In the genomic region with DNA sequence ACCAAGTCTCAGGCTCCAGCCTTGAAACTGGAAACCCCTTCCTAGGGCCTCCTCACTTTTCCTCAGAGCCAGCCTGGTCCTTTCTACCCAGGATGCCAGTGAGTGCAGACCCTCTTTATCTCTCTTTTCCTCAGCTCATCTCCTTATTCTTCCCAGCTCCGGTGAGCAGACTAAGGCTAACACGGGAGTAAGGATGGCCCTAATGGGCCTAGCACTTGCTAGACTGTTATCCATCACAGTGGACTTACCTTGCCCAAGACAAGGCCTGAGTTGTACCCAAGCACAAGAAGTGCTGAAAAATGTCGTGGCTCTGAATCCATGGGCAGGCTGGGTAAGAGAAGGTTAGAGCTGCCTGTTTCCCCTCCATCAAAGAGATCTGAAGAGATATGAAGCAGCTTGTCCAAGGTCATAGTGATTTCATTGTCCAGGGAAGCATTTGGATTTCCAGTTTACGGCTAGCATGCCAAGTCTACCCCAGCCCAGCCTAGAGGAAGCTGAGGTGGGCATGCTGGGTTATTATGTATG, we compare ENCODE assay signal across 8 mouse cellular contexts. TPM values are rescaled to one million over a fixed set of nuclear protein-coding genes. Genes with fewer than 3 reads are reported as not detected.
A peak's percentile ranks its signal among the peaks of the same experiment; 100 is the strongest.
DNase-seq lines count a peak whose midpoint lies in the region; ATAC-seq and TF ChIP-seq lines count a peak whose summit lies in the region.

No protein-coding gene starts in this region.

- H3K4me2 ChIP-seq in embryonic facial prominence, embryonic 15.5 days (replicated peaks), result peak overlapping the region; percentile 91
- peak overlapping the region; percentile 81 for H3K4me2 ChIP-seq in intestine, embryonic 16.5 days (ENCODE audit: low read depth, low read length)
- peak overlapping the region; percentile 96 for H3K4me2 ChIP-seq in neural tube, embryonic 13.5 days

- H3K79me2 ChIP-seq in liver, adult 2 months (ENCODE audit: control insufficient read depth, insufficient read depth, low read length), result peaks cover 53% of the 10 kb centered on the region

- whole genome bisulfite sequencing in liver, adult 2 months, result 11% methylated on average over 4 of the region's 4 CpGs
- 50% methylated on average over 4 of the region's 4 CpGs for WGBS in embryonic facial prominence, embryonic 15.5 days
- 42% methylated on average over 4 of the region's 4 CpGs for WGBS in intestine, embryonic 16.5 days
- WGBS in neural tube, embryonic 13.5 days, result 68% methylated on average over 4 of the region's 4 CpGs

- H3K9ac ChIP-seq in liver, adult 2 months (ENCODE audit: low read depth, low read length), result peak overlapping the region; percentile 28
- peak overlapping the region; percentile 74; the same call in 1 of the 2 replicates for H3K9ac ChIP-seq in embryonic facial prominence, embryonic 15.5 days
- peak overlapping the region; percentile 91 for H3K9ac ChIP-seq in intestine, embryonic 16.5 days (ENCODE audit: low read depth, low read length)
- H3K9ac ChIP-seq in neural tube, embryonic 13.5 days, result peak overlapping the region; percentile 89

- no peaks in the 10 kb centered on the region for H3K27me3 ChIP-seq in liver, adult 2 months (ENCODE audit: control insufficient read depth, insufficient read depth, low read length)
- no peaks in the 10 kb centered on the region for H3K27me3 ChIP-seq in embryonic facial prominence, embryonic 15.5 days
- no peaks in the 10 kb centered on the region for H3K27me3 ChIP-seq in intestine, embryonic 16.5 days (replicated peaks; ENCODE audit: control insufficient read depth, insufficient read depth, low read length)
- no peaks in the 10 kb centered on the region for H3K27me3 ChIP-seq in neural tube, embryonic 13.5 days

- no peak for ATAC-seq in embryonic facial prominence, embryonic 15.5 days (ENCODE audit: insufficient number of reproducible peaks, low FRiP score, low TSS enrichment, low read depth)
- no peak for ATAC-seq in intestine, embryonic 16.5 days
- ATAC-seq in neural tube, embryonic 13.5 days (ENCODE audit: low read depth), result no peak

- TF ChIP-seq CTCF in liver, adult 2 months (IDR thresholded peaks at IDR 0.05; ENCODE audit: low read depth, low read length), result no peak

- H3K4me3 ChIP-seq in liver, adult 2 months (ENCODE audit: insufficient read depth, low read depth, low read length), result peak overlapping the region; percentile 52
- H3K4me3 ChIP-seq in embryonic facial prominence, embryonic 15.5 days (replicated peaks), result peak overlapping the region; percentile 84
- H3K4me3 ChIP-seq in intestine, embryonic 16.5 days (ENCODE audit: low read length), result peak overlapping the region; percentile 96
- H3K4me3 ChIP-seq in neural tube, embryonic 13.5 days, result peak overlapping the region; percentile 92

- no peak for DNase-seq in liver, adult 2 months (ENCODE audit: extremely low read depth, low read depth, low spot score)
- no peak for DNase-seq in liver
- no peak for DNase-seq in layer of hippocampus, postnatal 36 days
- no peak for DNase-seq in layer of hippocampus, postnatal 10 days (ENCODE audit: low spot score in 2 of 2)
- no peak for DNase-seq in thymus, postnatal 25 days

- TF ChIP-seq POLR2A in liver, adult 2 months (IDR thresholded peaks at IDR 0.05; ENCODE audit: extremely low read depth, insufficient read depth, low read length), result no peak

- H3K36me3 ChIP-seq in liver, adult 2 months (ENCODE audit: control insufficient read depth, insufficient read depth, low read length), result peaks cover 5% of the 10 kb centered on the region
- H3K36me3 ChIP-seq in embryonic facial prominence, embryonic 15.5 days, result no peaks in the 10 kb centered on the region
- H3K36me3 ChIP-seq in intestine, embryonic 16.5 days (ENCODE audit: control insufficient read depth, insufficient read depth, low read length), result no peaks in the 10 kb centered on the region
- no peaks in the 10 kb centered on the region for H3K36me3 ChIP-seq in neural tube, embryonic 13.5 days

- peak overlapping the region; percentile 77 for H3K27ac ChIP-seq in liver, adult 2 months (replicated peaks; ENCODE audit: insufficient read depth, low read depth, low read length)
- H3K27ac ChIP-seq in embryonic facial prominence, embryonic 15.5 days (replicated peaks), result peak overlapping the region; percentile 71
- H3K27ac ChIP-seq in intestine, embryonic 16.5 days (ENCODE audit: low read length), result peak overlapping the region; percentile 93; the same call in 1 of the 2 replicates
- H3K27ac ChIP-seq in neural tube, embryonic 13.5 days (replicated peaks), result no peak overlapping the region

- H3K4me1 ChIP-seq in liver, adult 2 months (ENCODE audit: control insufficient read depth, insufficient read depth, low read length), result peaks cover 40% of the 10 kb centered on the region
- peaks cover 42% of the 10 kb centered on the region for H3K4me1 ChIP-seq in embryonic facial prominence, embryonic 15.5 days
- H3K4me1 ChIP-seq in intestine, embryonic 16.5 days (ENCODE audit: control insufficient read depth, insufficient read depth, low read length), result peaks cover 35% of the 10 kb centered on the region
- peaks cover 55% of the 10 kb centered on the region for H3K4me1 ChIP-seq in neural tube, embryonic 13.5 days (replicated peaks)

- H3K9me3 ChIP-seq in embryonic facial prominence, embryonic 15.5 days (replicated peaks), result no peaks in the 10 kb centered on the region
- no peaks in the 10 kb centered on the region for H3K9me3 ChIP-seq in intestine, embryonic 16.5 days (ENCODE audit: control insufficient read depth, low read length)
- no peaks in the 10 kb centered on the region for H3K9me3 ChIP-seq in neural tube, embryonic 13.5 days

RNA-seq across cellular contexts. Expression of a gene that starts 1.3 kb away (rescaled TPM):
- total RNA-seq in liver, adult 2 months (2014; rRNA removed), result 74.3 and 124 TPM in 2 replicates
- polyA plus RNA-seq in liver, adult 2 months (2012; rRNA removed), result 128 and 139 TPM in 2 replicates
- 26.6 and 27.1 TPM in 2 replicates for polyA plus RNA-seq in embryonic facial prominence, embryonic 15.5 days (2015; fragmentation: Nextera tagmentation; extraction: Ambion mirVana)
- polyA plus RNA-seq in intestine, embryonic 16.5 days (2015; fragmentation: Nextera tagmentation; extraction: Ambion mirVana), result 57.0 and 66.0 TPM in 2 replicates
- 16.3 and 16.9 TPM in 2 replicates for polyA plus RNA-seq in neural tube, embryonic 13.5 days (2015; fragmentation: Nextera tagmentation; extraction: Ambion mirVana)
- total RNA-seq in layer of hippocampus, postnatal 36 days (2021), result 10 to 100 TPM; 66.9 to 70.0 TPM
- 10 to 100 TPM; 68.2 to 74.1 TPM for total RNA-seq in layer of hippocampus, postnatal 10 days (2021)

RNA-seq across cellular contexts. Expression of a gene that starts 31.2 kb away (rescaled TPM):
- total RNA-seq in liver, adult 2 months (2014; rRNA removed), result 0.09 TPM in 1 of 2 replicates, not detected in the other
- 0.02 and 0.06 TPM in 2 replicates for polyA plus RNA-seq in liver, adult 2 months (2012; rRNA removed)
- polyA plus RNA-seq in embryonic facial prominence, embryonic 15.5 days (2015; fragmentation: Nextera tagmentation; extraction: Ambion mirVana), result 0.46 and 0.71 TPM in 2 replicates
- 0.29 and 0.53 TPM in 2 replicates for polyA plus RNA-seq in intestine, embryonic 16.5 days (2015; fragmentation: Nextera tagmentation; extraction: Ambion mirVana)
- 1.9 and 2.1 TPM in 2 replicates for polyA plus RNA-seq in neural tube, embryonic 13.5 days (2015; fragmentation: Nextera tagmentation; extraction: Ambion mirVana)
- 10 to 100 TPM; 21.9 to 22.1 TPM for total RNA-seq in layer of hippocampus, postnatal 36 days (2021)
- total RNA-seq in layer of hippocampus, postnatal 10 days (2021), result 10 to 100 TPM; 15.9 to 16.3 TPM

RNA-seq across cellular contexts. Expression of a gene that starts 39.9 kb away (rescaled TPM):
- 0.46 and 0.67 TPM in 2 replicates for total RNA-seq in liver, adult 2 months (2014; rRNA removed)
- 0.37 and 0.48 TPM in 2 replicates for polyA plus RNA-seq in liver, adult 2 months (2012; rRNA removed)
- 3.5 and 3.7 TPM in 2 replicates for polyA plus RNA-seq in embryonic facial prominence, embryonic 15.5 days (2015; fragmentation: Nextera tagmentation; extraction: Ambion mirVana)
- polyA plus RNA-seq in intestine, embryonic 16.5 days (2015; fragmentation: Nextera tagmentation; extraction: Ambion mirVana), result 8.4 and 10.5 TPM in 2 replicates
- polyA plus RNA-seq in neural tube, embryonic 13.5 days (2015; fragmentation: Nextera tagmentation; extraction: Ambion mirVana), result 10.9 and 11.5 TPM in 2 replicates
- total RNA-seq in layer of hippocampus, postnatal 36 days (2021), result 100 to 1,000 TPM; 135 to 137 TPM
- total RNA-seq in layer of hippocampus, postnatal 10 days (2021), result 100 to 1,000 TPM; 107 to 121 TPM

Comparison
In these comparisons a context has a peak if more than half of its experiments do, and no peak if none do; other contexts are left out.
1. H3K9ac ChIP-seq: peak in every context shown above with its lines; median percentile 91 in intestine, embryonic 16.5 days; 89 in neural tube, embryonic 13.5 days; 74 in embryonic facial prominence, embryonic 15.5 days; 28 in liver, adult 2 months.